In genomic region chr6:100338291-100338690, GRCm38 (mm10) we compare ENCODE assay signal across 17 mouse cellular contexts.
"Had no signal": no experiment of that assay in that cellular context is flagged by ENCODE, and none has a peak within 500 bp of the region (broad histone marks: within the 10 kb centered on the region; RNA-seq: fewer than 3 reads in every experiment).

No protein-coding gene starts in this region.

- ATAC-seq: forebrain, embryonic 13.5 days; forebrain, embryonic 14.5 days; forebrain, embryonic 15.5 days; forebrain, embryonic 16.5 days; forebrain, postnatal 0 days had no signal

- DNase-seq: cerebellum, postnatal 14 days; cerebellum, postnatal 25 days; cerebellum, postnatal 36 days; embryo, embryonic 11 days; forebrain, postnatal 0 days; gastrocnemius, adult 2 months; gastrocnemius, postnatal 10 days; gastrocnemius, postnatal 14 days; gastrocnemius, postnatal 25 days; gastrocnemius, postnatal 36 days; heart, adult 11 months; heart, adult 18-20 months; heart, adult 2 months had no signal
